Mouse (Mus musculus) large intestine, adult 2 months (tissue): ENCODE results near the gene Gas2l2. TPM values are rescaled to one million over a fixed set of nuclear protein-coding genes. Genes with fewer than 3 reads are reported as not detected.

ENCODE experiments used
- DNase-seq: peaks from one replicate; pipeline ENCODE4 v3.0.0-alpha.2; 2012; ENCODE audit warnings: low read depth, low spot score
- WGBS: fragments of 180-500 bp; shearing (Covaris S2); methylation state at CpG from one replicate; pipeline ENCODE4 v1.1.7; 2018; 5-methylcytosine and 5-hydroxymethylcytosine counted together
- polyA plus RNA-seq: library from polyadenylated mRNA; depleted of rRNA; stranded (reverse); fragments of >200 nt; gene quantifications from 2 replicates; pipeline ENCODE4 v1.2.3, GENCODE M21; 2012; rRNA removed

The Gas2l2 gene
- polyA plus RNA-seq, 1 experiment = 0.38 TPM

DNA sequence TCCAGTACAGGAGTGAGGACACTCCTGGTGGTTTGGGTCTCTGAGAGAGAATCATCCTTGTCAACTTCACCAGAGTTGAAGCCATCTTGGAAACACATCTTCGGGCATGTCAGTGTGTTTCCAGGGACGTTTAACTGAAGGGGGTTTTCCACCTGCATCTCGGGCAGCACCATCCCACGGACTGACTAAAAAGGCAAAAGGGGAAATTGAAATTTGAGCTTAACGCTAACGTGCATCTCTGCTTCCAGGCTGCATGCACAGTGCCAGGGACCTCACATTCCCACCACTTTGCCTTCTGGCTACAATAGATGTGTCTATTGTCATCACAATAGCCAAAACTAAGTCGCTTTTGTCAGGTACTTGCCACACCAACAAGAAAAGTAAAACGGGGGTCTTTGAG lies 21.0 kb downstream of the Gas2l2 start:
- 57% methylated on average over 8 of the region's 8 CpGs for WGBS
- no peak for DNase-seq

DNA sequence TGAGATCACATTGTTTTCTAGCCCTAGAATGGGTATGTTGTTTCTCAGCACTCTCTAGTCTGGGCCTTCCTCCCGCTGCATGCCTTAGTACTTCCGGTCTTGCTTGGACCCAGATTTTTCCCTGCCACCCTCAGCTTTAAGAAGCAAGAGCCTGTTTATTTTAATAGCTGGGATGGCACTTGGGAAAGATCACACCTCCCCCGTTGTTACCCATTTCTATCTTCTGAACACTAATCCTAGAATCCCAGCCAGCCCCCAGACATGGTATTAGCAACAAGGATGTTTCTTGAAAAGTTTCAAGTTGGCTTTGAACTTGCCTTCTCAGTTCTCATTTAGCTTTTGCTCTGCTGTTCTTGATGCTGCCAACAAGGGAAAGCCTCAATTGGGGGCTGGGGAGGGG lies 22.9 kb downstream of the Gas2l2 start:
- DNase-seq = no peak
- 65% methylated on average over 3 of the region's 3 CpGs for WGBS

DNA sequence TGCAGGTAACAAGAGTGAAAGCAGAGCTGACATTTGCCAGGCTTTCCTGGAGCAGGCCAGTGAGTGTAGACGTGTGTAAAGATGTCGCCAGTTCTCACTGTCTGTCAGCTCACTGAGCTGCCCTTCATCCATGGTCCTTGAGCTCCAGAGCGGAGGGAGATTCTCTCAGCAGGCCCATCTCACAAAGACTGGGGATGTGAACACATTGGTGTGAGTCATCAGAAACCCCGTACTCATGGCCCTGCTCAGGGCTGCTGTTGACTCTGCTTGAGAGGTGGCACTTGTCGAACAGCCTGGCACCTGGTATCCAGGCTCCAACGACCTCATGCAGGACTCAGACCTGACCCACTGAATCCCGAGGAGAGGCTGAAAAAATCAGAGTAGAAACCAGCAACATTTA lies 25.5 kb downstream of the Gas2l2 start:
- no peak for DNase-seq
- 83% methylated on average over 7 of the region's 7 CpGs for WGBS

DNA sequence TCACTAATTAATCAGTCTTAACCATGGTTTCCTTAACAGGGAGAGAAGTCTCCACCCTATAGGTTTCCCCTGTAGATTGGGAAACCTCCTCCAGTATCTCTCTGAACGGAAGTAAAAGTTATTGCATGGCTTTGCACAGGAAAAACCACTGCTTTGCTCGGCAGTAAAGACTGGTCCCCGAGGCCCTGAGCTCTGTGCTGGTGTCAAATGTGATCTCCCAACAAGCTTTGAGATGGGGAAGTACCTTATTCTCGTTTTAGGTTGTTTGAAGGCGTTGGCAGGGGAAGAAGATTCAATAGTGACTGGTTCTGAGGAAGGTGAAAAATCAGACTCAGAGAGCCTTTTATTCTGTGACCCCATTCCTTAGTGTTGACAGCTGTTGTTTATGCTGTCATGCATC lies 30.5 kb downstream of the Gas2l2 start:
- no peak for DNase-seq
- 75% methylated on average over 5 of the region's 5 CpGs for WGBS

DNA sequence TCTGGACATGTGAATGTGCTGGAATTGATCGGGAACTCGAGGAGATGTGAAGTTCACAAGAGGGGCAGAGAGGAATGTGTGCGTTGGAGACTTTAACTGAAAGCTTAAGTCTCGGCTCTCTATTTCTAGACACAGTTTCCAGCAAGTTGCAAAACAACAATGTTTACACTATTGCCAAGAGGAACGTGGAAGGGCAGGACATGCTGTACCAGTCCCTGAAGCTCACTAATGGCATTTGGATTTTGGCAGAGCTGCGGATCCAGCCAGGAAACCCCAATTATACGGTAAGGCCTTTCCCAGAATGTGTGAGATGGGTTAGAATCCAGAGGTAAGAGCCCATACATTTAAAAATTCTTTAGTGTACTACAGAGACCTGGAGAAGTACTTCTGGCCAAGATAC lies 31.6 kb downstream of the Gas2l2 start:
- no peak for DNase-seq
- WGBS = 85% methylated on average over 7 of the region's 7 CpGs

DNA sequence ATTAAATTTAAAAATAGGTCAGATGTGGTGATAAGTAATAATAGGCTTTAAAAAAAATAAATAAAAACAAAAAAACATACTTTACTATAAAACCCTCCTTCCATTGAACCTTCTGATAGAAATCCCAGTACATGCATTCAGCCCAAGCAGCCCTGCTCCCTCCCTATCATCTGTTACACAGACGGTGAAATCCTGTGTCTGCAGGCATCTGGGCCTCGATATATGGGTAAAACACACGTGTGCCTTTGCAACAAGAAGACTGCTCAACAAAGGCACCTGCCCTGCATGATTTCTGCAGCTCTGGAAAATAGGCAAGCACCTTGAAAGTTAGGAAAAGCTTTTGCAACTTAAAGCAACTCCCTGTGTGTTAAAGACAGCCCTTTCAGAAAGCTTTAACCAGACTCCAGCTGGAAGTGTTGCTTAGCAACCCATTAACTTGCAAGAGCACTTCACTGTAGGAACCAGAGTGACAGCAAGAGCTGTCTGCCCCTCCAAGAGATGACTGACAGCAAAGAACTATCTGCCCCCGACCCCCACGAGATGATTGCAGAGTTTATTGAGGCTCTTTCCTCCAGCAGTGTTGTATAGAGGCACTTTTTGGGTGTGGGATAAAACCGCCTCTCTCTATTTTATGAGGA lies 34.3 kb downstream of the Gas2l2 start:
- no peak for DNase-seq
- 70% methylated on average over 6 of the region's 6 CpGs for WGBS

DNA sequence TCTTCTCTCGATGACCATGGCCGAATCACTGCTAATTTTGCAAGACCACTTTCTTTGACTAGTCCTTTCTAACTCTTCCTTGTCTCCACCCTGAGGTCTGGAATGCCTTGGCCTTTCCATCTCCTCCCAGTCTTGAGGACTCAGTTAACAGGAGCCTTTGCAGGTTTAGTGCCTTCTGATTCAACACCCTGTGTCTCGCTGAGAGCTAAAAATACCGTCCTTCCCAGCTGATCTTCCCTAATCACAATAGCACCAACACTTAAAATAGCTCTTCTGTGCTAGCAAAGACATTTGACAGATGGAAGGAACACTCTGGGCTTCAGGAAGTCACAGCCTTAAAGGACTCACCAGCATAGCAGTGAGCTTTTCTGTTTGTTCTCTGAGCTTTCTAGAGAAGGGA lies 36.2 kb downstream of the Gas2l2 start:
- no peak for DNase-seq
- WGBS = 92% methylated on average over 4 of the region's 4 CpGs

DNA sequence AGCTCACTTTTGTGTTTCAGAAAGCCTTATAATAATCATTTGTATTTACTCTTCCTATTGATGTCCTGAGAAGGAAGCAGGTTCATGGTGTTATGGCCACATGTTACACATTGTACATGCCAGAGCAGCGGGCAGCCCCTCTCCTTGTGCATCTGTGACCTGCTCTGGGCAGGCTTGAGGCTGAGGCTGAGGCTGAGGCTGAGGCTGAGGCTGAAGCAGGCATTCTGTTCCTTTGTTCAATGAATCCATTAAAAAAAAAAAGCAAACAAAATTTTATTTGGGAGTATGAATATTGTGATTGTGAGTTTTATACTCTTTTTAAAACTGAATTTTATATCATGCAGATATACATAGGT lies 45.7 kb downstream of the Gas2l2 start:
- no peak for DNase-seq
- 87% methylated on average over 1 of the region's 1 CpGs for WGBS

DNA sequence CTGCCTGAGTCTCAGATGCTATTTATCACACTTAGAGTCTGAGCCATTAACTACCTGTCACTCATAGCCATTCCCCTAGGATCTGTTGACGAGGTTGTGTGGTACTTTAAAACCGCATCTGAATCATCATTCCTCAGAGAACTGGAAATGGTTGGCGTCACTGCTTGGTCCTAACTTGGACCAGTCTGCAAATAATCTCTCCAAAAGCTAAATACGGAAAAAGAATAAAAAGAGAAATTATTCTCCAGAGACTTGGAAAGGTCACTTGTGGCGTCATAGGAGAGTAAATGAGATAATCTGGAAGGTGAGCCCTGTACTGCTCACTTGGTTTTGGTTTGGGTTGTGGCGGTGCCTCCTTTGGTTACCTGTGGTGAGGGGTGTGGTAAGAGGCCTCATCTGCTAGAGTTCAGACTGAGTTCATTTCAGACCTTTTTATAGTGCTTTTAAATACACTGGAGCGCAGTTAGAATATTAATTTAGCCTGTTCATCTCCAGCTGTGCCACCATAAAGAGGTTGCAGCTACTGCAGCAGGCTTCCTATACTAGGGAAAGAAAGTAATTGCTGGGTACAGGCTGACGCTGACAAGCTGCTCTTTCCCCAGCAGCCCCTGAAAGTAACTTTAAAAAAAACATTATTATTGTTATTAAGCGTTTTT lies 46.3 kb downstream of the Gas2l2 start:
- DNase-seq = no peak
- WGBS = 89% methylated on average over 9 of the region's 9 CpGs

DNA sequence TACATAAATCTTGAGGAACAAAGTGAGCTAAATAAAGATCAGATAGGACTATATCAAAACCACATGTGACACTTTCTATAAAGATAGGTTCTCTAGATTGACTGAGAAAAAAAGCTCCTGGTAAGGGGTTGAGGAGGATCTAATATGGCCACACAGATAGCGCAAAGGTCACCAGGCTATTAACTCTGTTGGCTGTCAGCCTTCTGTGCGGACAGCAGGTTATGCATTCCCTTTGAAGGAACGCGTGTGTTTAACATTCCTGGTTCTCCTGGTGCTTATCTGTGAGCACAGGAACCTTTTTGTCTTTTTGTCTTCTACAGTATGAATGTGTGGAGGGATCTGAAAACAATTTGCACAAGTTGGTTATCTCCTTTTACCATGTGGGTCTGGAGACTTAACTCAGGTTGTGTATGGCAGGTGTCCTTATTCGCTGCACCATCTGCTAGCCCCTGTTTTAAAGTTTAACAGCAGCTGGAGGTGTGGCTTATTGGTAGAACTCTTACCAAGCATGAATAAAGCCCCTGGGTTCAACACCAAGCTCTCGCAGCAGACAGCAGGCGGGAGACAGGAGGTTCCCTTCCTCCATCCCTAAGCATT lies 49.4 kb downstream of the Gas2l2 start:
- DNase-seq = no peak
- 85% methylated on average over 7 of the region's 7 CpGs for WGBS

Other genes starting within 250 kb of the Gas2l2 start
- 0.16 and 0.25 TPM in 2 replicates for gene Slfn3, start 238.1 kb downstream of the Gas2l2 start, polyA plus RNA-seq
- not detected in 2 replicates for gene Slfn14, start 142.7 kb downstream of the Gas2l2 start, polyA plus RNA-seq
- gene Ap2b1, start 130.4 kb downstream of the Gas2l2 start, polyA plus RNA-seq = 32.1 and 43.9 TPM in 2 replicates
- gene Pex12, start 126.9 kb downstream of the Gas2l2 start, polyA plus RNA-seq = 6.9 and 8.9 TPM in 2 replicates
- gene Rasl10b, start 20.3 kb downstream of the Gas2l2 start, polyA plus RNA-seq = 0.84 and 1.1 TPM in 2 replicates
- gene 1700020L24Rik, start 8.2 kb upstream of the Gas2l2 start, polyA plus RNA-seq = 1.6 and 1.7 TPM in 2 replicates
- gene Mmp28, start 33.6 kb upstream of the Gas2l2 start, polyA plus RNA-seq = 2.1 and 5.6 TPM in 2 replicates
- 10.5 and 13.9 TPM in 2 replicates for gene Taf15, start 43.6 kb upstream of the Gas2l2 start, polyA plus RNA-seq
- gene Heatr9, start 92.7 kb upstream of the Gas2l2 start, polyA plus RNA-seq = 0.04 and 0.05 TPM in 2 replicates
- gene Ccl5, start 101.1 kb upstream of the Gas2l2 start, polyA plus RNA-seq = 194 and 322 TPM in 2 replicates
- 9.1 and 16.9 TPM in 2 replicates for gene Ccl9, start 149.2 kb upstream of the Gas2l2 start, polyA plus RNA-seq
- gene Ccl6, start 163.6 kb upstream of the Gas2l2 start, polyA plus RNA-seq = 122 and 165 TPM in 2 replicates
- gene Rpl9-ps1, start 216.2 kb upstream of the Gas2l2 start, polyA plus RNA-seq = not detected in 2 replicates
- gene Ccl3, start 219.9 kb upstream of the Gas2l2 start, polyA plus RNA-seq = 2.1 and 2.5 TPM in 2 replicates
- 2.7 and 4.5 TPM in 2 replicates for gene Ccl4, start 233.1 kb upstream of the Gas2l2 start, polyA plus RNA-seq